Mouse (Mus musculus) cerebellum, postnatal 10 days (tissue): ENCODE measurements around the gene Mtfr2.
A peak's percentile ranks its signal among the peaks of the same experiment; 100 is the strongest.

Source experiments
- DNase-seq, 2 experiments: peaks; one replicate each; pipeline ENCODE4 v3.0.0; 2021; ENCODE audit warnings: mixed read lengths in 2 of 2

Gene Mtfr2

GRCm38 (mm10) chr10:20347285-20348214, at the start of gene Mtfr2:
TSS of gene Mtfr2 (plus strand) at chr10:20347770.
- DNase-seq = peak; percentile 97

GRCm38 (mm10) chr10:20298152-20298920, 49.2 kb upstream of the Mtfr2 start:
- DNase-seq = no peak

DNA sequence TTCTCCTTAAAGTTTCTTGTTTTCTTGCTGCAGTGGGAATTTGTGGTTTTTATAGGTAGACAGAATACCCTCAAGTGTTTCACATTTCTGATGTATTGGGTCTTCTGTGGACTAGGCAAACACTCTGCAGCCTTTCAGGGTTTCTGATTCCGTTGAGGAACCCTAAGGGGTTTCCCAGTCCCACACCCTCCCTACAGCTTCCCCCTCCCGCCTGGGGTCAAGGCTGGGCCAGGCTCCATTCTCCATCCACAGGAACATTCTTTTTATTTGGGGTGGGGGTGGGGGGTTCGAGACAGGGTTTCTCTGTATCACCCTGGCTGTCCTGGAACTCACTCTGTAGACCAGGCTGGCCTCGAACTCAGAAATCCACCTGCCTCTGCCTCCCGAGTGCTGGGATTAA, 48.5 kb upstream of the Mtfr2 start:
- DNase-seq = no peak

DNA sequence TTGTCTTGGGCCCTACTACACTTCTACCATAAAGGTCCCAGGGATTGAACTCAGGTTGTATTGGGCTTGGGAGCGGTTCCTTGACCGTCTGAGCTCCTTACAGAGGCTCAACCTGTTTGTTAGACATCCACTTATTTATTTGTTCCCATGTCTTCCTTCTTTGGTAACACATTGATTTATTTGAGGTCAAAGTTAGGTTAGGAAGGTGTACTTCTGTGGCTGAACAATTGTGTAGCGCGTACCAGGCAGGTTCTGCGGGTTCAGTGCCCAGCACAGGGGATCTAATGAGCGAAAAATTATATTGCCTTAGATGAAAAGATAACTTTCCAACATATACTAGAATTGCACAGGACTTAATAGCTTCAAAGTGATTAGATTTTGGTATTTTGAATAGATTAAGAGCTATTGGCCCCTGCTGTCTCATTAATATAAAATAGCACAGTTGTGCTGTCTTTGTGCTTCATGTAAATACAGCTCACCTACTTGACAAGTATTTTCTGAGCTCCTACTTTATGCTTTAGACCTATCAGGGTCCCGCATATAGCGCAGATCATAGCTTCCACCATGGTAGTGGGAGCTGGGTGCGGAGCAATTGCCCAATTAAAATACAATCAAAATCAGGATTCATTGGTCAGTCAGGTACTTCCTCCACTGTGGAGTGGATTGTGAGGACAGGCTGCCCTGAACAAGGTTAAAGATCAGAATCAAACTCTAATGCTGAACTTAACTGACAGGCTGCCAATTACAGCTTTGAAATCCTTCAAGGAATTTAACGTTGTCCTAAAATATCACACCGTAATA, 36.4 kb upstream of the Mtfr2 start:
- peak in 1 of 2 experiments; percentile 18 for DNase-seq

- peak; percentile 100 for DNase-seq
These were observed 35.4 kb upstream of the Mtfr2 start, which contains the start of gene Bclaf1 for GRCm38 (mm10) chr10:20311918-20312735. TSS of gene Bclaf1 (plus strand) at chr10:20312469.

- peak; percentile 97 for DNase-seq
These were observed 34.8 kb upstream of the Mtfr2 start for GRCm38 (mm10) chr10:20312736-20313301.

GRCm38 (mm10) chr10:20313447-20313846, 34.1 kb upstream of the Mtfr2 start:
- peak in 1 of 2 experiments; percentile 22 for DNase-seq

DNA sequence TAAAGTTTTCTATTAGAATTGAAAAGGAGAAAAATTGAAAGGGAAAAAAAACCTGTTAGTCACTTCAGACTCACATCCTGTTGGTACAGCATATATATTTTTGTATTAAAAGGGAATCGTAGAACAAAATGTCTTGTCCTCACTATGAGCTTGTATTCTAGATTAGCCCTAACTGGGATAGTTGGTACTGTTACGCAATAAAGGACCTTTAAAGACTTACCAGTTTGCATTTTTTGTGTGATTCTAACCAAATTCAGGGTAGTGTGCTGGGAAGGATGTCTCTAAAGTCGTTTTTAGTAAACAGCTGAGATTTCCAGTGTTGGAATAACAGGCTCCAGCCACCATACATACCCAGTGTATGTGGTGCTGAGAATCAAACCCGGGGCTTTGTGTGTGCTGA, 33.6 kb upstream of the Mtfr2 start:
- DNase-seq = no peak

DNA sequence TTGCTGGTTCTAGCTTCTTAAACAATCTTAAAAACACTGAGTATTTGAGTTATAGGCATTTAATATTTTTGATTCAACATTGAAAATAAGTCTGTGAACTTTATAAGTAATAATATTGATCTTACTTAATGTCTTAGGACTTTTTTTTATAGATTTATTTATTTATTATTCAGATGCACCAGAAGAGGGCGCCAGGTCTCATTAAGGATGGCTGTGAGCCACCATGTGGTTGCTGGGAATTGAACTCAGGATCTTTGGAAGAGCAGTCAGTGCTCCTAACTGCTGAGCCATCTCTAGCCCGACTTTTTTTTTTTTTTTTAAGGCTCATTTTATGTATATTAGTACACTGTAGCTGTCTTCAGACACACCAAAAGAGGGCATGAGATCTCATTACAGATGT, 32.8 kb upstream of the Mtfr2 start:
- DNase-seq = peak; percentile 30 to 46

DNA sequence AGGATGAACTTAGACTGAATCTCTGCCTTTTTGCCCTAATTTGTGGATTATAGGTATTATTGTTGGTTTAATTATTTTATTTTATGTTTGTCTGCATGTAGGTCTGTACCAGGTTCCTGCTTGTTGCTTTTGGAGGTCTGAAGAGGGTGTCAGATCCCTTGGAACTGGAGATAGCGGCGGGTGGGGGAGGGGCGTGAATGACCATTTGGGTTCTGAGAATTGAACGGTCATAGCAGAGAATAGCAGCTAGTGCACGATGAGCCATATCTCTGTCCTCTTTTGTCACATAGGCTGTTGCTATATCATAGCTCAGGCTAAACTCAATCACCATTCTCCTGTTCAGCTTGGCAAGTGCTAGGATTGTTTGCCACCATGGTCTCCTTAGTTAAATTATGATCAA, 30.1 kb upstream of the Mtfr2 start:
- DNase-seq = peak; percentile 24 to 29

DNA sequence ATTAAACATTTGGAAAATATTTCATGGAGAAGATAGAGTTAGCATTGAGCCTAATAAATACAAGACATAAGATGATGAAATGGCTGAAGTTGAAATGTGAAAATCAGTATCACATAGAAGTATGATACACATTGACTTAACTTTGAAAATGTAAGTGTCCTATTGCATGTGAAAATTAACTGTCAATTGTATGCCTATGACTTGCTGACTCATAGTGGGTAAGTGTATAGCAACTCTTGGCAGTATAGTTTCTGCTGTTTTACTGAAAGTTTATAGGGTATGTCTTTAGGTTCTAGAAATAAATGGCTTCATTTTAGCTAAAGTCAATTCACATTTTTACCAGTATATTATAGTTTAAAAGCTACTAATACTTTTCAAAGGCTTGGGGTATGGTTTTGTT, 21.3 kb upstream of the Mtfr2 start:
- no peak for DNase-seq

DNA sequence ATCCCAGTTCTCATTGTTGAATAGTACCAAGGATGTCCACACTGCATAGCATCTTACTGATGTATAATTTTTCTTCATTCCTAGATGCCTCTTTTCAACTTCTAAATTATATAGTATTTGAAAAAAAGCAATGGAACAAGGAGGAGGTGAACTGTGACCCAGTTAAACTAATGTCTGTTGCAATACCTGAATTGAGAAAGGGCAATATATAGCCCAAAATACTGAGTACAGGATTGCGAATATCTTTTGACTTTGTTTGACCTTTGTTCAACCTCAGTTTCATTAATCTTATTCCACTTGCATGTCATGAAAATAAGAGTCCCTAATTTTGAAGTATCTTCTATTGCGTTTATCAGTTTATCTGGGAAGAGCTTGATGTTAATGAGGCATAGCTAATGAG, 16.3 kb upstream of the Mtfr2 start:
- DNase-seq = no peak

DNA sequence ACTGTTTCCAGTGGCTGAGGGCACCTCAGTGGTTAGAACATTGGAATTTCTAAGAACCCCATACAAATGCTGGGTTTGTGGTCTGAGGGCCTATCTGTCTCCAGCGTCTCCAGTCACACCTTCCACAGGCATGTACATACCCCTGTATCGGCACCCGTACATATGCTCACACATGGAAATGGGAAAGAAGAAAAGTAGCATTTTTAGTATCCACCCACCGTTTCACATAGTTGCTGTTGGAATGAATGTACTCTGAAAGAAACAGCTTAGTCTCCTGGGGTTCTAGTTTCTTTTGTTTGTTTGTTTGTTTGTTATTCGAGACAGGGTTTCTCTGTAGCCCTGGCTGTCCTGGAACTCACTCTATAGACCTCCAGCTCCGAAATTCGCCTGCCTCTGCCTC, 9.7 kb upstream of the Mtfr2 start:
- no peak for DNase-seq

DNA sequence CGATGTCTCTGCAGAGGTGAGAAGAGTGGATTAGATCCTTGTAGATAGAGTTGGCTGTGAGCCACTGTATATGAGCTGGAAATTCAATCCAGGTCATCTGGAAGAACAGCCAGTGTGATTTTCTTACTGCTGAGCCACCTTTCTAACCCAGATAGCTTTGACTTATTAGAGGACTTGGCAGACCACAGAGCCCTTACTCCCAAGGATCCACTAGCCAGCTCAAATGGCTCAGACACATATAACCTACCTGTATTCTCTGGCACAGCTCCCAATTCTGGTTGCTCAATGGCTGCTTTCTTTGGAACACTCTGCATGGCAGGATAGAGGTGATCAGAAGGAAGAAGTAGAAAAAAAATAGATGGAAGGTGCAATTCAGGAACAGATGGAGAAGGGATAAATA, 1.8 kb upstream of the Mtfr2 start:
- peak; percentile 24 to 56 for DNase-seq

DNA sequence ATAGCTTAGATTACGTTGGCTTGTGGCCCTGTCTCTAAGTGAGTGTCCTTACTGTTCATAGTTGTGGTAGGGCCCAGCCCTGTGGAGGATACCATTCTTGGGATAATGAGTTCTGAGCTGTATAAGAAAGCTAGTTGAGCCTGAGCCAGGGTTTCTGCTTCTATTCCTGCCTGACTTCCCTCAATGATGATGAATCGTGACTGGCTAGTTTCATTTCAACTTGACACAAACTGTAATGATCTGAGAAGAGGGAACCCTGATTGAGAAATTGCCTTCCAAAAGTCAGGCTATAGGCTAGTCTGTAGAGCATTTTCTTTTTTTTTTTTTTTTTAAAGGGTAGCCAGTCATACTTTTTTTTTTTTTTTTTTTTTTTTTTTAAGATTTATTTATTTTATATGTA, 1.3 kb downstream of the Mtfr2 start:
- no peak for DNase-seq

GRCm38 (mm10) chr10:20361542-20362449, 14.2 kb downstream of the Mtfr2 start:
- DNase-seq = peak; percentile 24 to 39

DNA sequence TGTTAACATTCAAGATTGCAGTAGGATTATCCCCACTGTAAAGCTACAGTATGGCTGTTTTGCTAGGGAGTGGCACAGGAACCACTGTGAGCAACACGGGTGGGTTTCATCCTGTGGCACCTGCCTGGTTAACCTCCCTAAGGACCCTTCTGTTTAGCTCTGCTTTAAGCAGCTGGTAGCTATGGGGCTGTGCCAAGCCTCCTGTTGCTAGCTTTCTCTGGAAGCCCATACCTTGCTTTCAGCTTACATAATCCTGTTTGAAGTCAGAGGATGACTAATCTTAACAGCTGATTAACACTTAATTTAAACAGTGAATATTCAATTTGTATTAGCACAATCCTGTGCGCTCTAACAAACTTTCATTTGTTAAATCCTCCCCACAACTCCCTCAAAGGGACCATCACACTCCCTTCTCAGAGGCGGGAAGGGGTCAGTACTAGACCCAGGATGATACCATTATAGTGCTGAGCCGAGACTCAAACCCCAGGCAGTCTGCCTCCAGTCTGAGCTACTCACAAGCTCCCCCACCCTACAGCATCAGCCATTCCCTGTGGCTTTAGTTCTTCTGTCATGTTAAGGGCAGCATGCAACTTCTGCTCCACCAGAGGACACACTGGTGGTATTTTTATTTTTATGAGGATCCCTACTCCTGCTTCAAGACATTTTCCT, 15.0 kb downstream of the Mtfr2 start:
- DNase-seq = peak in 1 of 2 experiments; percentile 25

DNA sequence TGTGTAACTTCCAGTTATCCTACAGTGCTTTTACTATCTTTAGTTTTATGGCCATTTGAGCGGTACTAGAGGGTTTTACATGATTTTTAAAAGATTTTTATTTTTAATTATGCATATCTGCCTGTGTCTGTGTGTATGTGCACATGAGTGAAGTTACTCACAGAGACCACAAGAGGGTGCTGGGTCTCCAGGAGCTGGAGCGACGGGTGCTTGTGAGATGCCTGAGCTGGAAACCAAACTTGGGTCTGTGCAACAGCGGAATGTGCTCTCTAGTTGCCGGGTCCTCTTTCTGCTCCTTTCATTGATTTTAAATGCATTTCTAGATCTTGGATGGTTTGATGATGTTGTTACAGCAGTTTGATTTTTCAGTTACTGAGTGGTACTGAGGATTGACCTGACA, 24.5 kb downstream of the Mtfr2 start:
- peak; percentile 20 to 23 for DNase-seq

- no peak for DNase-seq
These were observed 30.1 kb downstream of the Mtfr2 start for GRCm38 (mm10) chr10:20377621-20378020.
